Mouse (Mus musculus) C2C12 (cell line): Measurements from ENCODE around the gene 4933402J07Rik.

Experiments used
- CEBPB ChIP-seq: IDR thresholded peaks from one replicate; pipeline ENCODE4 v1.6.1; 2011; ENCODE audit warnings: low read depth, mild to moderate bottlenecking, control low read depth, moderate library complexity
- CTCF ChIP-seq: IDR thresholded peaks from one replicate; pipeline ENCODE4 v1.5.1; 2011; ENCODE audit not compliant: control insufficient read depth, insufficient read depth, insufficient read length
- FOSL1 ChIP-seq: IDR thresholded peaks from one replicate; pipeline ENCODE4 v1.8.0; 2011; ENCODE audit warnings: mild to moderate bottlenecking, low read length; ENCODE audit not compliant: poor library complexity, insufficient read depth, severe bottlenecking
- MAX ChIP-seq: IDR thresholded peaks from one replicate; pipeline ENCODE4 v1.6.1; 2011; ENCODE audit warnings: mild to moderate bottlenecking, control low read depth
- MYOD1 ChIP-seq: IDR thresholded peaks from one replicate; pipeline ENCODE4 v1.6.1; 2011; ENCODE audit warnings: low read depth; ENCODE audit not compliant: control insufficient read depth, insufficient read length
- MYOG ChIP-seq: IDR thresholded peaks from one replicate; pipeline ENCODE4 v1.6.1; 2011; ENCODE audit not compliant: control insufficient read depth, insufficient read length; ENCODE audit errors: extremely low read depth
- USF1 ChIP-seq: IDR thresholded peaks from one replicate; pipeline ENCODE4 v1.6.1; 2011; ENCODE audit warnings: low read depth, mild to moderate bottlenecking, control low read depth, moderate library complexity

- TF ChIP-seq CTCF (no peak), USF1 (no peak), MYOG (no peak), MAX (no peak), MYOD1 (no peak), FOSL1 (no peak), CEBPB (no peak)
Measured at GRCm38 (mm10) chr8:87619529-87619928, 55.9 kb downstream of the 4933402J07Rik start.
